Mouse (Mus musculus) retina, postnatal 7 days (tissue): Measurements from ENCODE around the gene Zfp873.
A peak's percentile ranks its signal among the peaks of the same experiment; 100 is the strongest.
"Not testable (repeated sequence)": the region's sequence is repeated elsewhere in the genome, so short reads cannot be mapped to it uniquely, and the experiment has no call there.

Experiments
- DNase-seq: peaks from one replicate; pipeline ENCODE4 v3.0.0-alpha.2; 2012; ENCODE audit warnings: low read depth, low spot score

Zfp873 gene

DNA sequence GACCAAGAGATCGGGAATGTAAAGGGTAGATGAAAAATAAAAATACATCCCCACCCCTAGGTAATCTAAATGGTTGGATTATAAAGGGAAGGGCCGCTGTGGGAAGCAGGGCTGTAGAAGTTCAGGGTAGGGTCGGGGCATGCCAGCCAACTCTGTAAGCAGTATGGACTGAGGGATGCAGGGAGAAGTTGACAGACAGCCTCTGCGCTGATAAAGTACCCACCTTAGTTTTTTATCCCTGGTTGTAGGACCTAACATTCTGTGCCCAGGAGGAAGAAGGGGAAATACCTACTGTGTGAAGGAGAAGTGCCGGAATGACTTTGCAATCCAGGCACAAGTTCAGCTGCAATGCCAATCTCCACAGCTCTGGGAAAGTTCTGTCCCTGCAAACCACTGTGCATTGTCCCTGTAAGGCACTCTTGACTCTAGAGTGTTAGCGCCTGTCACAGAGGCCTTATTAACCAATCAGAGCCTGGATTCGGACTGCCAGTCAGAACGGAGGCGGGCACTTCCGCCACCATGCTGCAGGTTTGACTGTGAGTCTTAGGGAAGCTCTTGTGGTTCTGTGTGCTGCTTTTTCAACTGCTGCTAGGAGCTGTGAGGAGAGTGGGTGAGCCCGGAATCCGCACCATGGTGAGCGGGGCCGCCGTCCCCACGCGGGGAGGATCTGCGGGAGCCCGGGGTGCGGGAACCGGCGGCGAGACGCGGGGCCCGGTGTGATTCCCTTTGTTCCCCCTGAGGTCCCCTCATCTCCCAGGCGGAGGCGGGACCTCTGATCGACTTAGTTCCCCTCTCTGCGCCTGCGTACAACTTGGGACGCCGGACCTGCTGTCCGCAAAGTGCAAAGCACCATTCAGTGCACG, at the start of gene Zfp873:
TSS of gene Zfp873 (plus strand) at position 527 of the 863 bp plus-strand sequence.
- peak; percentile 89 for DNase-seq

DNA sequence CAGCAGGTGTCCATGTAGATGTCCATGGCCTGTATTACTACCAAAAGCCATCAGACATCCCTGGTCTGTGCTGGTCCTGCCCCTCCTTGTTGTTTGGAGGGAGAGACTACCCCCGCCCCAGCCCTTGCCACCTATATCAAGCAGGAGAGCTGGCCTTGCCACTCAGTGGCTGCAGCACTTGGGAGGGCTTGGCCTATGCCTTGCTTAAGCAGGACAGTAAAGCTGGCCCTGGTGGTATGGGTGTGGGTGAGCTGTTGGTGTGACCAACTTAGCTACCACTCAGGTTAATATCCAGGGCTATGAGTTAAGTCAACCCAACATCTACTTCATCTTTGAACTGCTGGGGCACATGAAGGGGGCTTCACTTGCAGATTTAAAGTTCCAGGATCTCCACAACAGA, 44.7 kb upstream of the Zfp873 start:
- DNase-seq, result not testable (repeated sequence)

DNA sequence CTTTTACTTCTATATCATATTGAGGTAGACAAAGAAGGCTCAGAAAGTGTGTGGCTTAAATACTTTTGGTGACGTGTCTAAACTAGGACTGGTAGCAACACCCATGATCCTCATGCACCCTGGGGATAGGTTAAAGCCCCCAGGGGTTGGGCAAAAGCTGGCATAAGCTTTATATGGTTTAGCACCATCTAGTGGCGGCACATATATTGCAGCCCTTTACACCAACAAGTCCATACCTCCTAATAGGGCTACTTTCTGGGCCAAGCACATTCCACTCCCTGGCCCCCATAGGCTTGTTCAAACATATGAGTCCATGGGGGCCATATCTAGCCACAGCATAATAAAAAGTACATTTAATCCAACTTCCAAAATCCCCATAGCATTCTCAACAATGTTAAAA, 43.1 kb upstream of the Zfp873 start:
- DNase-seq, result not testable (repeated sequence)

GRCm38 (mm10) chr10:82042191-82042590, 5.7 kb upstream of the Zfp873 start:
- no peak for DNase-seq

DNA sequence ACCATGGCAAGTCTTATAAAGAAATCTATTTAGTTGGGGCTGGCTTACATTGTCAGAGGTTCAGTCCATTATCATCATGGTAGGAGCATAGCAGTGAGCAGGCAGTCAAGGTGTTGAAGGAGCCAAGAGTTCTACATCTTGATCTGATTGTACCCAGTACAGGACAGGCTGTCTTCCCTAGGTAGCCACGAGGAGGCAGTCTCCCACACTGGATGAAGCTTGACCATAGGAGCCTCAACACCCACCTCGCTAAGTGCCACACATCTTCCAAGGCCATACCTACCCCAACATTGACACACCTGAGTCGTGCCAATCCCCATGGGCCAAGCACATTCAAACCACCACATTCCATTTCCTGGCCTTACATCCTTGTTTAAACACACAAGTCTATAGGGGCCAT, 1.3 kb upstream of the Zfp873 start:
- DNase-seq, result no peak

DNA sequence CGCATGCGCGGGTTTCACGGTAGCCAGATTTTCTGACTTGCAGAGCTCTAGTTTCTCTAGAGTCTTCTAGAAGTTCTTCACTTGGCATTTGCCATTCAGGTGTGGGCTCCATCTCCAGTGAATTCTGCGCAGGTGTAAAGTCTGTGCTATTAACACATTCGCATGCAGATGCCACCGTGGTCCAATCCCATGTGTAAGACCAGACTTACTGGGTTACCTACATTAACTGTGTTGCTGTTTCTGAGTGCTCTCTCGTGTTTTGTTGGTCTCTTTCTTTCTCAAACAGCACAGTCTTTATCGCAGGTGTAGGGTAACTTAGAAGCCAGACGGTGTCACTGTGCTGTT, 509 bp downstream of the Zfp873 start:
- not testable (repeated sequence) for DNase-seq

DNA sequence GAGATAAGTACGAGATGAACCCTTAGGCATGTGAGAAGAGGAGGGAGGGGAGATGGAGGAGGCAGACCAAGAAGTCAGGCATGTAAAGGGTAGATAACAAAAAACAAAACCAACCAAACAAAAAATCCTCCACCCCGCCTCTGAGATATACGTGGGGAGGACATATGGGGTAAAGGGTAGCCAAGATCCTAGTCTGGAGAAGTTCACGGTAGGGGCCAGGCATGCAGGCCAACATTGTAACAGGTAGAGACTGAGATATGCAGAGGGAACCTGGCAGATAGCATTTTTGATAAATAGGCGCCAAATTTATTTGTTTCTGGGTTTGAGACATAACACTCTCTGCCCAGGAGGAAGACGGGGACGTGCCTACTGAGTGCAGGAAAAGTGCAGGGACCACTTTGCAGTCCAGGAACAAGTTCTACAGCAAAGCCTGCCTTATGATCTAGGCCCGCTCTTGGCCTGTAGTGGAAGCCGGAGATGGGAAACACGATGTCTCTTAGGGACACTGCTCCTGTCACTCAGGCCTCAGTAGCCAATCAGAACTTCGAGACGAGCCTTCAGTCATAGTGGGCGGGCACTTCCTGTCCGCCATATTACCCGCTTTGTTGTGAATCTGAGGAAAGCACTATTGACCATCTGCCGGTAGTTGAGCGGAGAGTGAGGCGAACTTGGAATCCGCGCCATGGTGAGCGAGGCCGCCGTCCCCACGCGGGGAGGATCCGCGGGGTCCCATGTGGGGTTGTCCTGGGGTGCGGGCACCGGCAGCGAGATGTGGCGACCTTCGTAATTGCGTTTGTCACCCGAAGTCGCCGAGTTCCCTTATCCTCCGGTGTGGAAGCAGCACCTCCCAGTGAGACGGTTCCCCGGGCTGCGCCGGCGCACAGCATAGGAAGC, 35.1 kb downstream of the Zfp873 start, which contains the start of gene BC024063:
TSS of gene BC024063 (plus strand) at position 626 of the 894 bp plus-strand sequence.
- DNase-seq, result peak; percentile 79

DNA sequence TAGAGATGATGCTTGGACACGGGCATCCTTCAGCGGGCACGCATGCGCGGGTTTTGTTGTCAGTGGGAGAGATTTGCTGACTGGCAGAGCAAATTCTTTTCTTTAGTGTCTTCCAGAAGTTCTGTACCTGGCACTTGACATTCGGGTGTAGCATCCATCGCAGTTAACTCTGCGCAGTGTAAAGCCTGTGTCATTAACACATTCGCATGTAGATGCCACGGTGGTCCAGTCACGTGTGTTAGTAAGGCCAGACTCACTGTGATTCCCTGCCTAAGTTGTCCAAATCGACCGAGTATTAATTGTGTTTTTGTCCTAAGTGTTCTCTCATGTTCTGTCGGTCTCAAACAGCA, 35.7 kb downstream of the Zfp873 start:
- not testable (repeated sequence) for DNase-seq
